In the genomic region with DNA sequence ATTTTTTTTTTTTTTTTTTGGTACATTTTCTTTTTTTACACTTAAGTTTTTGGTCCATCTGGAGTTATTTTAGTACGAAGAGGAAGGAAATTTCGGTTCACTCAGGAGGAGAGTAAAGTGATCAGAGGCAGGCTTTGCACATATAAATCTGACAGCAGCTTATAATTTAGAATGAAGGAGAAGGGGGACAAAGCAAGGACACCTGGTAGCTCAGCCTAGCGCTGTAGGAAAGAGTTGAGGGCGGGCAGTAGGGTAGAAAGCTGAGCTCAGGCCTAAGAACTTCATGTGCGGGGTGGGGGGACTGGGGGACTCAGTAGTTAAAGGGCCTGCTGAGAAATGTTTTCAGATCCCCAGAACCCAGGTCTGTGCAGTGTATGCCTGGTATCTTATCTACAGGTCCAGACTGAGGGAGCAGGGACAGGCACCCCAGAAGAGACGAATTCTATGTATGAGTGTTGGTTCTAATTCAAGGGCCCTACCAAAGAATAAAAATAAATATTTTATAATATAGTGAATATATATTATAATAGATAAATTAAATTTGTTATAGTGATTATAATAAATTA, we compare ENCODE assay signal across 26 mouse cellular contexts.
DNase-seq lines count a peak whose midpoint lies in the region; ATAC-seq lines count a peak whose summit lies in the region.
"Had no signal": no experiment of that assay in that cellular context is flagged by ENCODE, and none has a peak within 500 bp of the region (broad histone marks: within the 10 kb centered on the region; RNA-seq: fewer than 3 reads in every experiment).

No protein-coding gene starts in this region.

- no peak overlapping the region for H3K4me2 ChIP-seq in kidney, embryonic 15.5 days
- H3K4me2 ChIP-seq in liver, embryonic 12.5 days = no peak overlapping the region
- H3K4me2 ChIP-seq: hindbrain, embryonic 12.5 days; intestine, embryonic 15.5 days; midbrain, embryonic 12.5 days had no signal

- no peak overlapping the region for H3K4me3 ChIP-seq in kidney, embryonic 15.5 days (replicated peaks)
- no peak overlapping the region for H3K4me3 ChIP-seq in liver, embryonic 12.5 days
- H3K4me3 ChIP-seq: erythroblast, embryonic 14.5 days; heart, embryonic 10.5 days; hindbrain, embryonic 12.5 days; intestine, embryonic 15.5 days; left cerebral cortex, adult 2 months; midbrain, embryonic 12.5 days had no signal

- peak overlapping the region; percentile 79 for H3K27ac ChIP-seq in kidney, embryonic 15.5 days
- H3K27ac ChIP-seq in liver, embryonic 12.5 days = no peak overlapping the region
- H3K27ac ChIP-seq: heart, embryonic 10.5 days; hindbrain, embryonic 12.5 days; hindbrain, postnatal 0 days; intestine, embryonic 15.5 days; left cerebral cortex, adult 2 months; midbrain, embryonic 12.5 days had no signal

- H3K9me3 ChIP-seq in kidney, embryonic 15.5 days (replicated peaks) = no peaks in the 10 kb centered on the region
- no peaks in the 10 kb centered on the region for H3K9me3 ChIP-seq in liver, embryonic 12.5 days (replicated peaks)
- H3K9me3 ChIP-seq: heart, embryonic 10.5 days; hindbrain, embryonic 12.5 days; intestine, embryonic 15.5 days; midbrain, embryonic 12.5 days had no signal

- DNase-seq in kidney, postnatal 10 days = no peak
- peak; percentile 8 for DNase-seq in c-Kit-positive CD71-positive TER-119-positive erythroid progenitor cells, embryonic 14.5 days (ENCODE audit: low spot score)
- peak; percentile 43 for DNase-seq in embryo, embryonic 11 days
- DNase-seq in left cerebral cortex, adult 18-20 months (ENCODE audit: low spot score in 2 of 2) = no peak
- DNase-seq in cerebellum, adult 11-12 months = no peak
- DNase-seq: adrenal gland, adult 2 months; B cell, adult 2 months; cerebellum, adult 18-20 months; cerebellum, postnatal 10 days; forebrain, postnatal 0 days; gastrocnemius, postnatal 25 days; heart, adult 11 months; heart, postnatal 36 days; kidney, adult 2 months; lung, postnatal 36 days; thymus, adult 2 months; thymus, postnatal 36 days had no signal

- no peaks in the 10 kb centered on the region for H3K36me3 ChIP-seq in kidney, embryonic 15.5 days
- H3K36me3 ChIP-seq in liver, embryonic 12.5 days = no peaks in the 10 kb centered on the region
- H3K36me3 ChIP-seq: heart, embryonic 10.5 days; hindbrain, embryonic 12.5 days; intestine, embryonic 15.5 days; midbrain, embryonic 12.5 days had no signal

- no peaks in the 10 kb centered on the region for H3K27me3 ChIP-seq in kidney, embryonic 15.5 days
- H3K27me3 ChIP-seq in liver, embryonic 12.5 days (replicated peaks) = no peaks in the 10 kb centered on the region
- H3K27me3 ChIP-seq: hindbrain, embryonic 12.5 days; intestine, embryonic 15.5 days had no signal

- H3K9ac ChIP-seq in kidney, embryonic 15.5 days = no peak overlapping the region
- no peak overlapping the region for H3K9ac ChIP-seq in liver, embryonic 12.5 days
- H3K9ac ChIP-seq: forebrain, postnatal 0 days; hindbrain, embryonic 12.5 days; intestine, embryonic 15.5 days; midbrain, embryonic 12.5 days had no signal

- WGBS in kidney, embryonic 15.5 days = 33% methylated on average over 6 of the region's 6 CpGs
- WGBS in liver, embryonic 12.5 days (ENCODE audit: insufficient replicate concordance) = 46% methylated on average over 6 of the region's 6 CpGs

- peaks cover 3% of the 10 kb centered on the region; the same call in 1 of the 2 replicates for H3K4me1 ChIP-seq in kidney, embryonic 15.5 days
- H3K4me1 ChIP-seq in liver, embryonic 12.5 days = no peaks in the 10 kb centered on the region
- H3K4me1 ChIP-seq: intestine, embryonic 15.5 days had no signal

- no peak for ATAC-seq in kidney, embryonic 15.5 days (replicated peaks; ENCODE audit: low FRiP score)
- ATAC-seq in liver, embryonic 12.5 days = peak; percentile 83
- ATAC-seq: forebrain, postnatal 0 days; hindbrain, postnatal 0 days; intestine, embryonic 15.5 days had no signal

Comparison
In these comparisons a context has a peak if more than half of its experiments do, and no peak if none do; other contexts are left out.
1. DNase-seq: peak in c-Kit-positive CD71-positive TER-119-positive erythroid progenitor cells, embryonic 14.5 days (single experiment) and embryo, embryonic 11 days (single experiment); none in kidney, postnatal 10 days (single experiment), left cerebral cortex, adult 18-20 months (0 of 2) and cerebellum, adult 11-12 months (single experiment).